Mouse (Mus musculus) mammary gland, adult 2 months (tissue): ENCODE data around the gene Serpina12. TPM values are rescaled to one million over a fixed set of nuclear protein-coding genes. Genes with fewer than 3 reads are reported as not detected.

Source experiments
- polyA plus RNA-seq: library from polyadenylated mRNA; depleted of rRNA; stranded (reverse); fragments of >200 nt; gene quantifications from 2 replicates; pipeline ENCODE4 v1.2.3, GENCODE M21; 2012; ENCODE audit warnings: low replicate concordance; rRNA removed

The Serpina12 gene
- 0.04 and 0.73 TPM in 2 replicates for polyA plus RNA-seq

GRCm38 (mm10) chr12:104044343-104044742 is at the start of gene Serpina12:
Gene Serpina12 (minus strand): TSS chr12:104044443.

GRCm38 (mm10) chr12:104013620-104014019 is 30.6 kb downstream of the Serpina12 start, which contains the start of gene Serpina9:
Gene Serpina9 (minus strand): TSS chr12:104013755.

GRCm38 (mm10) chr12:103989857-103990256 is 54.4 kb downstream of the Serpina12 start, which contains the start of gene Serpina11:
Gene Serpina11 (minus strand): TSS chr12:103989957.

Other genes starting within 250 kb of the Serpina12 start
- gene Serpina1b, start 214.1 kb downstream of the Serpina12 start, polyA plus RNA-seq, result 23.0 and 37.2 TPM in 2 replicates
- 15.1 and 35.5 TPM in 2 replicates for gene Serpina1a, start 180.9 kb downstream of the Serpina12 start, polyA plus RNA-seq
- gene Serpina1c, start 139.6 kb downstream of the Serpina12 start, polyA plus RNA-seq, result 2.3 and 13.1 TPM in 2 replicates
- 10.6 and 11.5 TPM in 2 replicates for gene Serpina1e, start 85.5 kb downstream of the Serpina12 start, polyA plus RNA-seq
- gene Serpina11, start 54.5 kb downstream of the Serpina12 start, polyA plus RNA-seq, result 0.07 and 1.2 TPM in 2 replicates
- 0.04 TPM in 1 of 2 replicates, not detected in the other for gene Serpina9, start 30.7 kb downstream of the Serpina12 start, polyA plus RNA-seq
- not detected in 2 replicates for gene Serpina5, start 56.7 kb upstream of the Serpina12 start, polyA plus RNA-seq
- not detected in 2 replicates for gene Serpina3a, start 68.3 kb upstream of the Serpina12 start, polyA plus RNA-seq
- gene Serpina3b, start 83.6 kb upstream of the Serpina12 start, polyA plus RNA-seq, result 9.5 TPM in 1 of 2 replicates, not detected in the other
- gene Serpina3c, start 109.4 kb upstream of the Serpina12 start, polyA plus RNA-seq, result 28.4 and 61.8 TPM in 2 replicates
- 2.5 and 3.2 TPM in 2 replicates for gene Serpina3f, start 170.1 kb upstream of the Serpina12 start, polyA plus RNA-seq
- 38.8 and 52.0 TPM in 2 replicates for gene Serpina3g, start 191.8 kb upstream of the Serpina12 start, polyA plus RNA-seq
- 0.51 and 1.2 TPM in 2 replicates for gene Serpina3i, start 218.7 kb upstream of the Serpina12 start, polyA plus RNA-seq